Mouse (Mus musculus) splenic B cell, adult 2 months (primary cell): ENCODE data around the gene 4930432K21Rik.

ENCODE experiments used
- DNase-seq: peaks from one replicate; pipeline ENCODE4 v3.0.0-alpha.2; 2011; ENCODE audit warnings: low read depth, low spot score
- H3K27me3 ChIP-seq: 2 replicates; pipeline ENCODE4 v1.6.1; 2012; ENCODE audit warnings: mild to moderate bottlenecking, low read length, moderate library complexity, mixed read lengths; ENCODE audit not compliant: control insufficient read depth, poor library complexity, insufficient read depth, severe bottlenecking
- H3K36me3 ChIP-seq: 2 replicates; pipeline ENCODE4 v1.6.1; 2012; ENCODE audit warnings: mild to moderate bottlenecking, low read length, moderate library complexity, mixed read lengths; ENCODE audit not compliant: control insufficient read depth, poor library complexity, insufficient read depth, severe bottlenecking

The 4930432K21Rik gene

GRCm38 (mm10) chr8:84128277-84128676 lies 19.5 kb upstream of the 4930432K21Rik start:
- peak; percentile 21 for DNase-seq
- H3K36me3 ChIP-seq: no peaks in the 10 kb centered on the region
- H3K27me3 ChIP-seq: no peaks in the 10 kb centered on the region

GRCm38 (mm10) chr8:84130806-84131205 lies 17.0 kb upstream of the 4930432K21Rik start:
- Histone ChIP-seq H3K27me3 (no peaks in the 10 kb centered on the region), H3K36me3 (peaks cover 2% of the 10 kb centered on the region; the same call in 1 of the 2 replicates)
- no peak for DNase-seq

GRCm38 (mm10) chr8:84132225-84132624 lies 15.6 kb upstream of the 4930432K21Rik start:
- Histone ChIP-seq H3K27me3 (no peaks in the 10 kb centered on the region), H3K36me3 (peaks cover 2% of the 10 kb centered on the region; the same call in 1 of the 2 replicates)
- DNase-seq: no peak

- Histone ChIP-seq H3K27me3 (no peaks in the 10 kb centered on the region), H3K36me3 (peaks cover 6% of the 10 kb centered on the region)
- DNase-seq: no peak
Observed at GRCm38 (mm10) chr8:84137848-84138247, 10.0 kb upstream of the 4930432K21Rik start.

GRCm38 (mm10) chr8:84140838-84141237 lies 7.0 kb upstream of the 4930432K21Rik start:
- H3K36me3 ChIP-seq: peaks cover 6% of the 10 kb centered on the region
- no peak for DNase-seq
- no peaks in the 10 kb centered on the region for H3K27me3 ChIP-seq

- no peaks in the 10 kb centered on the region for H3K27me3 ChIP-seq
- no peak for DNase-seq
- peaks cover 4% of the 10 kb centered on the region for H3K36me3 ChIP-seq
Observed at GRCm38 (mm10) chr8:84144636-84145245, 3.1 kb upstream of the 4930432K21Rik start.

GRCm38 (mm10) chr8:84147324-84147766 lies 480 bp upstream of the 4930432K21Rik start:
- H3K27me3 ChIP-seq: no peaks in the 10 kb centered on the region
- peaks cover 2% of the 10 kb centered on the region for H3K36me3 ChIP-seq
- DNase-seq: no peak

- Histone ChIP-seq H3K27me3 (no peaks in the 10 kb centered on the region), H3K36me3 (no peaks in the 10 kb centered on the region; the same call in 1 of the 2 replicates)
- DNase-seq: peak; percentile 8
Observed at GRCm38 (mm10) chr8:84148531-84148850, 666 bp downstream of the 4930432K21Rik start.

- Histone ChIP-seq H3K36me3 (no peaks in the 10 kb centered on the region; the same call in 1 of the 2 replicates), H3K27me3 (no peaks in the 10 kb centered on the region)
- DNase-seq: no peak
Observed at GRCm38 (mm10) chr8:84149181-84149580, 1.4 kb downstream of the 4930432K21Rik start.

GRCm38 (mm10) chr8:84157620-84158019 lies 9.8 kb downstream of the 4930432K21Rik start:
- DNase-seq: no peak
- no peaks in the 10 kb centered on the region for H3K27me3 ChIP-seq
- H3K36me3 ChIP-seq: no peaks in the 10 kb centered on the region

GRCm38 (mm10) chr8:84167696-84168095 lies 19.9 kb downstream of the 4930432K21Rik start:
- no peaks in the 10 kb centered on the region for H3K27me3 ChIP-seq
- DNase-seq: no peak
- H3K36me3 ChIP-seq: no peaks in the 10 kb centered on the region

GRCm38 (mm10) chr8:84170096-84170495 lies 22.3 kb downstream of the 4930432K21Rik start:
- Histone ChIP-seq H3K27me3 (no peaks in the 10 kb centered on the region), H3K36me3 (no peaks in the 10 kb centered on the region)
- no peak for DNase-seq

GRCm38 (mm10) chr8:84173861-84174260 lies 26.0 kb downstream of the 4930432K21Rik start:
- peak; percentile 60 for DNase-seq
- Histone ChIP-seq H3K27me3 (no peaks in the 10 kb centered on the region), H3K36me3 (no peaks in the 10 kb centered on the region)

GRCm38 (mm10) chr8:84176560-84176959 lies 28.7 kb downstream of the 4930432K21Rik start:
- no peaks in the 10 kb centered on the region for H3K27me3 ChIP-seq
- H3K36me3 ChIP-seq: no peaks in the 10 kb centered on the region
- no peak for DNase-seq

- no peak for DNase-seq
- Histone ChIP-seq H3K36me3 (no peaks in the 10 kb centered on the region), H3K27me3 (no peaks in the 10 kb centered on the region)
Observed at GRCm38 (mm10) chr8:84177405-84177804, 29.6 kb downstream of the 4930432K21Rik start.

- DNase-seq: no peak
- no peaks in the 10 kb centered on the region for H3K36me3 ChIP-seq
Observed at GRCm38 (mm10) chr8:84178592-84178991, 30.8 kb downstream of the 4930432K21Rik start.

More at GRCm38 (mm10) chr8:84178592-84178991, 30.8 kb downstream of the 4930432K21Rik start:
- no peaks in the 10 kb centered on the region for H3K27me3 ChIP-seq
